Mouse (Mus musculus): ENCODE measurements around the gene Nbas. TPM values are rescaled to one million over a fixed set of nuclear protein-coding genes. Genes with fewer than 3 reads are reported as not detected.

Nbas gene
- total RNA-seq, 2 experiments from 2014 or later = 30.7 to 33.0 TPM

GRCm38 (mm10) chr12:13518082-13518481 lies 249.1 kb downstream of the Nbas start:
- DNase-seq (ENCODE audit: extremely low spot score in 1 of 2, low spot score in 1 of 2) = no peak

DNA sequence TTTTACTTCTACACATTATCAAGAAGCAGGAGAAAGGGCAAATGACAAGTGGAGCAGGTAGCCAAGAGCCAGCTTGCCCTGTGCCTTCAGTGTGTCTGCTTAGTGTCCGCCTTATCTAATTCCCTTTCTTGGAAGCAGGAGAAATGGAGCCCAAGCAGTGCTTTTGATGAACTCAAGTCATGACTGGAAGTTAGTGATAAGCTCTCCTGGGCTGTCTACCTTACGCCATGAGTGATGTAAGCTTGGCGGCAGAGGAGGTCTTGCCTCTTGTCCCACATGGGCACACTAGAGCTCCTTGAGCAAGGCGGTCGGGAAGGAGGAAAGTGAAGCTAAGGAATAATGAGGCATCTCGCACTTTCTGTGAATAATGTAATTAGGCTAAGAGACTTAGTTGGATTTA lies 250.5 kb downstream of the Nbas start:
- no peak for DNase-seq (ENCODE audit: extremely low spot score in 1 of 2, low spot score in 1 of 2)

DNA sequence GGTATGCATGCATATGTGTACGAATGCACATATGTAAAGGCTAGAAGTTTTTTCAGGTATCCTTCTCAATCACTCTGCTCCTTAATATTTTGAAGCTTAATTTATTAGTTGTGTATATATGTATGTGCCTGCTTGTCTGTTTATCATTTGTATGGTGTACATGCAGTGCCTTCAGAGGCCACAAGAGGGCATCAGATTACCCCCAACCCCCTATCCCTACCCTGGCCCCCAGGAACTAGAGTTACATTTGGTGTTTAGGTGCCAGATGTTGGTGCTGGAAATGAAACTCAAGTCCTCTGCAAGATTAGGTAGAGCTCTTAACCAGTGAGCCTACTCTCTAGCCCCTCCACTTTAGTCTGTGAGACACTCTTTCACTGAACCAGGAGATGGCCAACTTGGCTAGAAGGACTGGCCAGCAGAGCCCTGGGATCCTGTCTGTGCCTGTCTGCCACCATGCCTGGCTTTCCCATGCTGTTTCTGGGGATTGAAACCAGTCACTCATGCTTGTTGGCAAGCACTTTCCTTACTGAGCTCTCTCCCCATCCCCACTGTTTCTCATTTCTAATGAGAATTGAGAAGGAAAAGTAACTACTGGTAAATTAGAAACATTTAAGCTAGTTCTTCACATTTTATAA lies 263.9 kb downstream of the Nbas start:
- no peak for DNase-seq (ENCODE audit: extremely low spot score in 1 of 2, low spot score in 1 of 2)

DNA sequence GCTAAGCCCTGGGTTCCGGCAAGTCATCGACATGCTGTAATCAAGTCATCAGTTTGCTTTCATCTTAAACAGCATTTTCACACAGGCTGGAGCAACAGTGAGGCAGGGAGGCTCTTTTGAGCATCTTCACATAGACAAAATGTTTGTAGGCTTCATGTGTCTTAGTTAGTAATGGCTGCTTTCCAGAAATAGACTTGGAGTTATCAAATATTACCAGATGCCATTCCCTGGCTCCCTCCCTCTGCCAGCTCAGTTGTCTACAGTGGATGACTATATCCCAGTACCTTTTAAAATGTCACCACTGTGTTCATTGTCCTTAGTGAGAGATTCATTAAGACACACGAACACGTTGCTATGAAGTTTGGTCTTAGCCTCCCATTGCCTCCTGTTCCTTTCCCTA lies 270.2 kb downstream of the Nbas start:
- DNase-seq (ENCODE audit: extremely low spot score in 1 of 2, low spot score in 1 of 2) = no peak

- no peak for DNase-seq (ENCODE audit: extremely low spot score in 1 of 2, low spot score in 1 of 2)
Measured at GRCm38 (mm10) chr12:13543806-13544205, 274.9 kb downstream of the Nbas start.

DNA sequence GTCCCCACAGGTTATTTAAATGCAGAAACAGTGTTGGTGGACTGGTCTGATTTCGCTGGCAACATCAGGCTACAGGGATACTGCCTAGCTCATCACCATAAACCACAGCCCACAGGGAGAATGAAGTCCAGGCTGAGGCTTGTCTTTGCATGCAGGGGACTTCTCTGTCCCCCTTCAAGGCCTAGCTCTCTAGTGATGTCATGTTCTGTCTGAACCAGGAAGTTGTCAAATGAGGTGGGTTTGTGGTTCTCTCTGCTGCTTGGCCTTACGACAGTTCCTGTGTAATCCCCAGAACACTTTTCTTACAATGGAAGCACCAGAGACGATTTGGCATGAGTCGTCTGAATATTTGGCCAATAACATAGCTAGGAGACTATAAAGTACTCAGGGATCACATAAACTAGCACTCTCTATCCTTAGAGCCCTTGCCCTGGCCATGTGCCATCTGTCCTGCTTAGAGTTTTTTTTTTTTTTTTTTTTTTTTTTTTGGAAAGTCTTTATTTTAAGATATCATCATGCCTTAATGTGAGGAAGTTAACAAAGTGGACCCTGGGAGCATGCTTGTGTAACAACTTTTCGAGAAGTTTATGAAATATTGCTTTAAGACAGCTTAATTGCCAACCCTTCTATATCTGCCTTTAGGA lies 294.8 kb downstream of the Nbas start:
- DNase-seq (ENCODE audit: extremely low spot score in 1 of 2, low spot score in 1 of 2) = no peak

DNA sequence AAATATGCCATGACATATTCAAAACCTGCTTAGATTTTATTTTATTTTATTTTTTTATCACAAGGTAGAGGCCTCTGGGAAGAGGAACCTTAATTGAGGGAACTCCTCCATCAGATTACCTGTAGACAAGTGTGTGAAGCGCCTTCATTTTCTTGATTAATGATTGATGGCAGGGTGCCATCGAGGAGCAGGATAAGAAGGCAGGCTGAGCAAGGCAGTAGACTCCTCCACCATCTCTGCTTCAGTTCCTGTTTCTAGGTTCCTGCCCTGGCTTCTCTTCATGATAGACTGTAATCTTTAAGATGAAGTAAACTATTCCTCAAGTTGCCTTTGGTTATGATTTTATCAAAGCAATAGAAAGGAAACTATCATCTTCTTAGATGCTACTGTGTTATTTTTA lies 295.4 kb downstream of the Nbas start:
- no peak for DNase-seq (ENCODE audit: extremely low spot score in 1 of 2, low spot score in 1 of 2)

- no peak for DNase-seq (ENCODE audit: extremely low spot score in 1 of 2, low spot score in 1 of 2)
Measured at GRCm38 (mm10) chr12:13566421-13566820, 297.5 kb downstream of the Nbas start.

DNA sequence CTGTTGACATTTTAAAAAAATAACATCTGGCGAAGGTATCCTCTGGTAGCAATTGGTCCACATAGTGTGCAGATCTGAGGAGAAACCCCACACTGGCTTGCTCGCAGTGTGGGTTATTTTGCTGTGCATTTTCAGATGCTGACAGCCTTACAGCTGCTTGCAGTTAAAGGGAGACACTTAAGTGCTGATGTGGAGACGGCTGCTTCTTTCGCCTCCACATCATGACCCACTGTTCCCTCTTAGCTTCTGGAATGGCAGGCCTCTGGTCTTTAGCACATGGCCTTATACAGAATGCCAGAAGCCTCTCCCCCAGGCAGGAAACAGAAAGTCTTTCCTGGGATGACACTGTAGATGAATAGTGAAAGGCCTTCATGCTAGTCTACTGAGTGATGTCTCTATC lies 306.2 kb downstream of the Nbas start:
- no peak for DNase-seq (ENCODE audit: extremely low spot score in 1 of 2, low spot score in 1 of 2)

DNA sequence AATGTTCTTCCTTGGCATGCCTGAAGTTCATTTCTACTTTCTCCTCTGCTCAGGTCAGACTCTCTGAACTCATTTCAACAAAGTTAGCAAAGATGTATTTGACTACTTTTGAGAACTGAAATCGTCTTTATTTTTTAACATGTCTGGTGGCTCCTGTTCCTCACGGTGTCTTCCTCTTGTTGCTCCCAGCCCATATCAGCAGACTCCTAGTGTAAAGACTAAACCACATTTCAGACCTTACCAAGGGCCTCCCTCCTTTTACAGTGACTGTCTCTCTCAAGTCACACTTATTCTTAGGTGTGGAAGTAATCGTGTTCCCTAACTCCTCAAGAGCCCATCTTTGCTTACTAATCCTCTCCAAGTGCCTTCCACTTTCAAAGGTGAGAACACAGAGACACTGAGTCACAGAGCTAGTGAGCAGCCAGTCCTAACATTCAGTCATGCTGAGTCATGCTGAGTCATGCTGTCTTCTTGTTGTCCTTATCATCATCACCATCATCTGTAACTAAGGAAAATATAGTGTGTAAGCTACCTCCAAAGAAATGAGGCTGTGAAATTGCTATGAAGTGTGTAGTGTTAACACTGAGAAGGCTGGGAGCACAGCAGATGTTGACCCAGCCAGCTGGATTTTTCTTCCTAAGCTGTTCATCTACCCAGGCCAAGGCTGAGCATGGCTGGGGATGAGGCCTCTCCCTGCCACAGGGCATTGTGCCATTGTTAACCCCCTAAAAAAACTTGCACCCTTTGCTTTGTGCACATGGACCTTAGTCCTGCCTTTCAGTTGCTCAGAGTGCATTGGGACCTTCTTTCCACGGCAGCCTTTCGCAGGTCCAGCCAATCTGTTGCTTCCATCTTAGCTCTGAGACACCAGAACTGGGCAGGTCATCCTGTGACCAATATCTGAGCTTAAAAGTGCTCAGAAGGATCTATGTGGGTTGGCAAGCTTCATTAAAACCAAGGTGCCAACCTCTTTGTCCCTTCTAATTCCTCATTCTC lies 307.0 kb downstream of the Nbas start:
- DNase-seq (ENCODE audit: extremely low spot score in 1 of 2, low spot score in 1 of 2) = no peak

GRCm38 (mm10) chr12:13576761-13577160 lies 307.8 kb downstream of the Nbas start:
- DNase-seq (ENCODE audit: extremely low spot score in 1 of 2, low spot score in 1 of 2) = no peak

DNA sequence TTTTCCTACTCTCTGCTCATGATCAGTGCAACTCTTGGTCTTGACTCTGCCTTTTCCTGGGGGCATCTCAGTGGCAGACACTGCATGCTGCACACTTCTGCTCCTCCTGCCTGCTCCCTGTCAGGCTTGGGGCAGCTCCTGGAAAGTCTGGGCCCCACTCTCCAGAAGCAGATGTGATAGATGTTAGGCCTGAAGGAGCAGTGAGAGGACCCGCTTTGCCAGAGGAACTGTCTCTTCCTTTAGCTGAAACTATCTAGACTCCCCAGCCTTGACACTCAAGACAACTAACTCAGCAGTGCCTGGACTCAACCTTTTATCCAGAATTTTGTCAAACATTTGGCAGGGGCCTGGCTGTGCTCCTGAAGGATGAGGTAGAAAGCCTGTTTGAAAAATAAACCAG lies 311.9 kb downstream of the Nbas start:
- no peak for DNase-seq (ENCODE audit: extremely low spot score in 1 of 2, low spot score in 1 of 2)

DNA sequence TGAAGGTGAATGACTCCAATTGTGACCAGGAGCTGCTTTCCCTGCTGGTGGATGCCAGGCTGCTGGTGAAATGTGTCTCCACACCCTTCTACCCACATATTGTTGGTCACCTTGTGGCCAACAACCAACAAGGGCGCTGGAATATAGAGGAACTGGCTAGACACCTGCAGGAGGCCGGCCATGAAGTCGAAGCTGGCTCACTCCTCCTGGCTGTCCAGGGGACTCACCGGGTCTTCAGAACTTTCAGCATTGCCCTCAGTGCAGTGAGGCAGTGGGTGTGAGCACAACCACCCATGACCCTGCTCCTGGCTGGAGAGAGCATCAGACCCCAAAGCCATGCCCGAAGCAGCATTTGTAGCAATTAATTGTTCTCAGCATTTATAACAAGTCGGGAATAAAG lies 314.5 kb downstream of the Nbas start:
- no peak for DNase-seq (ENCODE audit: extremely low spot score in 1 of 2, low spot score in 1 of 2)

- no peak for DNase-seq (ENCODE audit: extremely low spot score in 1 of 2, low spot score in 1 of 2)
Measured at GRCm38 (mm10) chr12:13585527-13586156, 316.7 kb downstream of the Nbas start.

DNA sequence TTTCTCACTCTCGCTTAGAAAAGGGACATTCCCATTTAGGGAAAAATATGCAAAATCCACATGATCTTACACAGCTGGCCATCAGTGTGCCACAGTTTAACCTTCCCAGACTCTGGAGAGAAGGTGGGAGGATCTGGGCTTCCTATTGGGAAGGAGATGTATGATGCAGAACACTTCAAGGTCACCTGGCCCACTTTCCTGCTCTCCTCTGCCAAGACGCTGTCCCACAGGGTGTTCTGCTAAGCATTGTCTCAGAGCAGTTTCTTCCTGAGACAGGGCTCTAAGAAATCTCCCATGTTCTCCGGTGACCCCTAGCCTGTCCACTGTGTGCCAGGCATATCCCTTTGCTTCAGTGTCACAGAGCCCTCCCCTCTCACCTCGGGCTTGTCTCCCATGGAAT lies 318.7 kb downstream of the Nbas start:
- DNase-seq (ENCODE audit: extremely low spot score in 1 of 2, low spot score in 1 of 2) = no peak

DNA sequence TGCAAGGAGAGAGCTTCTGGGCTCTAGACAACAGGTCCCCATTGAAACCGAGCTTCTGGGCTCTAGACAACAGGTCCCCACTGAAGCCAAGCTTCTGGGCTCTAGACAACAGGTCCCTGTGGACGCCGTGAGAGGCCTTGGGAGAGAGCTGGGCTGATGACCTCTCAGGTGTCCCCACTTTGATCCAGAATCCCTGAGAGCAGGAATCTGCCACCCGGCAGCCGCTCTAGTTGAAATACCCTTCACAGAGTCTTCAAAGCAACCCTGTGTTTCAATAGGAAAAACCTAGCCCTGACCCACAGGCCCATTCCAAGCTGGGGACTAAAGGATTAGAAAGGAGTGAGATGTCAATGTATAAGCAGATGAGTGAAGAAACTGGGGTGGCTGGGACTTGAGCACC lies 320.1 kb downstream of the Nbas start:
- peak in 1 of 2 experiments; percentile 2 for DNase-seq (ENCODE audit: extremely low spot score in 1 of 2, low spot score in 1 of 2)

DNA sequence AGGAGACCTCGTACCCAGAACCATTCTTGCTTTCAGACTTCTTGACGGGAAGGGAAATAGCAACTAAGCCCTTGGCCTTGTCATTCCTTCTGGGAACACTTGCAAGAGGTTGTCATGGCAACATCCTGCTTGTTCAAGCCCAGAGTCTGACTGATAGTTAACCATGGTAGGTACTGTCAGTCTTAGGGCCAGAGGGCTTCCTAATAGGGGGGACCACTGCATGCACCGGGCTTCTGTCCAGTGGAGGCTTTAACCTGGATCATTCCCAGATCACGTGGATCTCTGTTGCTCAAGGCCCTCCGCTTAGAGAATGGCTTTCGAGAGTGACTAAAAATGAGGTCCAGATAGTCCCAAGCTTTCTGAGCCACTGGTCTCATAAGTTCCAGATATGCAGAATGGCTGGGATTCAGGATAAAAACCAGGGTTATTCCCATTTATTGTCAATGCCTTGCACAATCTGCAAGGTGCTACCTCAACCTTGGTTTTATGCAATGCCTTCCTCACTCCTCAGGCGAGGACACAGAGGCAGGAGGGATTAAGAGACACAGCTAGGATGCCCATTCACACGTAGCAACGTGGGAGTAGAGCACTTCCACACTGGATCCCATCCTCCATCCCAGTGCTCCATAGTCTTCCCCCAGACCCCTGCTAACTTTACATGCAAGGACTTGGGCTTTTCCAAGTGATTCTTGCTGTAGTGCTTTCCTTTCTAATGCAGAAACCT lies 326.0 kb downstream of the Nbas start:
- DNase-seq (ENCODE audit: extremely low spot score in 1 of 2, low spot score in 1 of 2) = no peak

DNA sequence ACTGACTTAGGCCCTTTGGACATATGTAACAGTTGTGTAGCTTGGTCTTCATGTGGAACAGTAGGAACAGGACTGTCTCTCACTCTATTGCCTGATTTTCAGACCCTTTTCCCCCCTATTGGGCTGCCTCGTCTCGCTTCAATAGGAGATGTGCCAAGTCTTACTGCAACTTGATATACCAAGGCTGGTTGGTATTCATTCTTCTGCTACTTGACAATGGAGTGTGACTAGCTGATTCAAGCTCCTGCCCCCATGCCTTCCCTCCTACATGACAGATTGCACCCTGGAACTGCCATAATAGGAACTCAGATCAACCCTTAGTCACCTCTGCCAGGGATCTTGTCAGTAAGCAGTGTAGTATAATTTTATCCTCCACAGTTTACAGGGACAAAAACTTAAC lies 328.1 kb downstream of the Nbas start:
- DNase-seq (ENCODE audit: extremely low spot score in 1 of 2, low spot score in 1 of 2) = no peak

- DNase-seq (ENCODE audit: extremely low spot score in 1 of 2, low spot score in 1 of 2) = peak in 1 of 2 experiments; percentile 34
Measured at GRCm38 (mm10) chr12:13598545-13598944, 329.6 kb downstream of the Nbas start.

GRCm38 (mm10) chr12:13602414-13602813 lies 333.5 kb downstream of the Nbas start:
- peak in 1 of 2 experiments; percentile 18 for DNase-seq (ENCODE audit: extremely low spot score in 1 of 2, low spot score in 1 of 2)
